20 mouse cellular contexts compared by ENCODE assay signal in genomic region chr19:48734370-48734769, GRCm38 (mm10).
A peak's percentile ranks its signal among the peaks of the same experiment; 100 is the strongest.
DNase-seq lines count a peak whose midpoint lies in the region; ATAC-seq and TF ChIP-seq lines count a peak whose summit lies in the region.
"Had no signal": no experiment of that assay in that cellular context is flagged by ENCODE, and none has a peak within 500 bp of the region (broad histone marks: within the 10 kb centered on the region; RNA-seq: fewer than 3 reads in every experiment).

No protein-coding gene starts in this region.

- peaks cover 49% of the 10 kb centered on the region for H3K27me3 ChIP-seq in forebrain, embryonic 10.5 days (ENCODE audit: poor library complexity, severe bottlenecking)
- peaks cover 15% of the 10 kb centered on the region for H3K27me3 ChIP-seq in forebrain, embryonic 16.5 days (replicated peaks; ENCODE audit: control insufficient read depth, insufficient read depth, low read length)
- no peaks in the 10 kb centered on the region; the same call in none of the 2 replicates for H3K27me3 ChIP-seq in forebrain, embryonic 14.5 days (replicated peaks; ENCODE audit: control insufficient read depth, insufficient read depth, low read length)
- H3K27me3 ChIP-seq: hindbrain, embryonic 12.5 days; hindbrain, embryonic 15.5 days had no signal

- H3K36me3 ChIP-seq in forebrain, embryonic 10.5 days (replicated peaks), result no peaks in the 10 kb centered on the region
- H3K36me3 ChIP-seq in forebrain, embryonic 16.5 days (ENCODE audit: control insufficient read depth, insufficient read depth), result no peaks in the 10 kb centered on the region
- no peaks in the 10 kb centered on the region for H3K36me3 ChIP-seq in forebrain, embryonic 14.5 days (ENCODE audit: control insufficient read depth, insufficient read depth, low read length)
- H3K36me3 ChIP-seq: hindbrain, embryonic 12.5 days; hindbrain, embryonic 15.5 days had no signal

- DNase-seq in forebrain, embryonic 10.5 days (ENCODE audit: extremely low spot score, low spot score), result peak; percentile 42
- DNase-seq in brain, embryonic 14.5 days (ENCODE audit: low read depth), result peak; percentile 73
- peak; percentile 33 for DNase-seq in embryo, embryonic 10.5 days (ENCODE audit: low spot score)
- peak; percentile 43 for DNase-seq in forebrain, embryonic 14.5 days (ENCODE audit: low spot score)
- DNase-seq in frontal cortex, adult 2 months (ENCODE audit: extremely low spot score in 1 of 2, low spot score in 1 of 2), result no peak
- DNase-seq: adrenal gland, adult 2 months; adrenal gland, postnatal 14 days; cerebellum, adult 18-20 months; cerebellum, adult 9-10 months; cerebellum, postnatal 14 days; gastrocnemius, postnatal 10 days; gastrocnemius, postnatal 36 days; heart, adult 11 months; kidney, adult 2 months had no signal

- no peak overlapping the region for H3K4me3 ChIP-seq in forebrain, embryonic 10.5 days
- H3K4me3 ChIP-seq in forebrain, embryonic 16.5 days (replicated peaks; ENCODE audit: low read length), result no peak overlapping the region
- no peak overlapping the region for H3K4me3 ChIP-seq in forebrain, embryonic 14.5 days (ENCODE audit: low read depth, low read length)
- H3K4me3 ChIP-seq: hindbrain, embryonic 12.5 days; hindbrain, embryonic 15.5 days had no signal

- WGBS in forebrain, embryonic 10.5 days, result 31% methylated on average over 4 of the region's 4 CpGs
- 15% methylated on average over 4 of the region's 4 CpGs for WGBS in forebrain, embryonic 16.5 days
- 3% methylated on average over 4 of the region's 4 CpGs for WGBS in forebrain, embryonic 14.5 days

- H3K4me1 ChIP-seq in forebrain, embryonic 10.5 days, result peaks cover 43% of the 10 kb centered on the region
- no peaks in the 10 kb centered on the region for H3K4me1 ChIP-seq in forebrain, embryonic 16.5 days (replicated peaks; ENCODE audit: control insufficient read depth, insufficient read depth, low read length)
- no peaks in the 10 kb centered on the region for H3K4me1 ChIP-seq in forebrain, embryonic 14.5 days (ENCODE audit: control insufficient read depth, insufficient read depth, low read length)
- H3K4me1 ChIP-seq: hindbrain, embryonic 12.5 days; hindbrain, embryonic 15.5 days had no signal

- no peaks in the 10 kb centered on the region for H3K9me3 ChIP-seq in forebrain, embryonic 10.5 days
- H3K9me3 ChIP-seq in forebrain, embryonic 16.5 days (ENCODE audit: control insufficient read depth, low read length), result no peaks in the 10 kb centered on the region
- H3K9me3 ChIP-seq in forebrain, embryonic 14.5 days (replicated peaks; ENCODE audit: control insufficient read depth, low read length), result no peaks in the 10 kb centered on the region
- H3K9me3 ChIP-seq: hindbrain, embryonic 12.5 days; hindbrain, embryonic 15.5 days had no signal

- H3K4me2 ChIP-seq in forebrain, embryonic 16.5 days (ENCODE audit: low read length), result no peak overlapping the region
- no peak overlapping the region for H3K4me2 ChIP-seq in forebrain, embryonic 14.5 days (ENCODE audit: low read length)
- H3K4me2 ChIP-seq: heart, embryonic 11.5 days; hindbrain, embryonic 12.5 days; hindbrain, embryonic 15.5 days had no signal

- H3K9ac ChIP-seq in forebrain, embryonic 16.5 days (replicated peaks; ENCODE audit: low read depth, low read length), result no peak overlapping the region
- H3K9ac ChIP-seq in forebrain, embryonic 14.5 days (ENCODE audit: low read length), result no peak overlapping the region
- H3K9ac ChIP-seq: hindbrain, embryonic 12.5 days; hindbrain, embryonic 15.5 days had no signal

- no peak for TF ChIP-seq POLR2A in brain, embryonic 14.5 days (IDR thresholded peaks at IDR 0.05; ENCODE audit: borderline replicate concordance, extremely low read depth, insufficient read depth, insufficient read length, poor library complexity, severe bottlenecking)

- no peak overlapping the region for H3K27ac ChIP-seq in forebrain, embryonic 10.5 days
- no peak overlapping the region for H3K27ac ChIP-seq in forebrain, embryonic 16.5 days (ENCODE audit: low read length)
- H3K27ac ChIP-seq in forebrain, embryonic 14.5 days (ENCODE audit: low read depth, low read length), result no peak overlapping the region
- H3K27ac ChIP-seq: hindbrain, embryonic 12.5 days; hindbrain, embryonic 15.5 days had no signal

- ATAC-seq in forebrain, embryonic 16.5 days, result no peak
- 0 out of 2 replicates have a peak, but pooled peaks have one; percentile 54 for ATAC-seq in forebrain, embryonic 14.5 days
- ATAC-seq: CD4-positive, CD25-positive, alpha-beta regulatory T cell, adult 4 months; intestine, postnatal 0 days had no signal

- TF ChIP-seq CTCF in brain, embryonic 14.5 days (IDR thresholded peaks at IDR 0.05; ENCODE audit: borderline replicate concordance, extremely low read depth, insufficient read depth, insufficient read length), result no peak

Comparison
In these comparisons a context has a peak if more than half of its experiments do, and no peak if none do; other contexts are left out.
1. DNase-seq: peak in forebrain, embryonic 10.5 days (single experiment), brain, embryonic 14.5 days (single experiment), embryo, embryonic 10.5 days (single experiment) and forebrain, embryonic 14.5 days (single experiment); none in frontal cortex, adult 2 months (0 of 2).